Mouse (Mus musculus): ENCODE measurements around the gene Lsm7. TPM values are rescaled to one million over a fixed set of nuclear protein-coding genes. Genes with fewer than 3 reads are reported as not detected.

Gene Lsm7
- total RNA-seq, 1 experiment from 2014 or later = 80.7 TPM

DNA sequence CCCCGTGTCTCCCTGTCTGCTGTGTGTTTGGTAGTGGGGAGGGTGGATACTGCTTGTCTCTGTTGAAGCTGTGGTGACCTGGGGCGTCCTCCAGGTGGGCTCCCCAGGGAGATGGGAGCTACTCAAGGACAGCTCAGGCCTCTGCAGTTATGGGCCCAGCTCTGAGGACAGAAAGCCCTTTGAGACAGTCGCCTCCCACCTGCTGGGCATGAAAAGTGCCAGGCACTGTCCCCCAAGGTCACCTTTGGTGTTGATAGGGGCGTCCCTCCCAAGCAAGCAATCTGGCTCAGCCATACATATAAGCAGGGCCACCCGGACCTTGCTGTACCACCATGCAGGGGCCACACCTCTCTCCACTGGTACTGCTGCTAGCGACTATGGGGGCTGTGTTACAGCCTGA is 50.1 kb downstream of the Lsm7 start, which contains the start of gene Amh:
Gene Amh, plus strand, starts transcription at position 328 of the 400 bp plus-strand sequence.
- ATAC-seq (replicated peaks; ENCODE audit: insufficient number of reproducible peaks, low FRiP score, low TSS enrichment, poor library complexity, severe bottlenecking) = no peak

GRCm38 (mm10) chr10:80804340-80804739 is 50.7 kb downstream of the Lsm7 start:
- ATAC-seq (replicated peaks; ENCODE audit: insufficient number of reproducible peaks, low FRiP score, low TSS enrichment, poor library complexity, severe bottlenecking) = no peak

DNA sequence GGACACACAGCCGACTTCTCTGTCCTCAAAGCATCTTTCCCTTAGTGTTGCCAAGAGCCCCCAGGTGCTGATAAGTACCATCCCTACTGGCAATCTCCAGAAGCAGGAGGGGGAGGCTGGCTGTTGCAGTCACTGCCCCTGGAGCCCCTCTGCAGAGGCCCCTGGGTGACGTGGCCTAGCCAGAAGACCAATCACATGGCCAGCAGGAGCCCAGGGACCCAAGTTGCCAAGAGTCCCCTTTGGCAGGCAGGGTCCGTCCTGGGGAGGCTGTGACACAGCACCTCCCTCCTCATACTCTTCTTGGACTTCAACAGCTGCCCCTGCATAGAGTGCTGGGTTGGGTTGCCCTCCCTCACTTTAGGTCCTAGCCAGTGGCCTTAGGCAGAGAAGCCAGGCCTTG is 52.0 kb downstream of the Lsm7 start:
- no peak for ATAC-seq (replicated peaks; ENCODE audit: insufficient number of reproducible peaks, low FRiP score, low TSS enrichment, poor library complexity, severe bottlenecking)

Other genes with a start within 250 kb of the Lsm7 start
- gene Gm49322, start 249.2 kb downstream of the Lsm7 start, total RNA-seq (2017) = 0.78 to 1.0 TPM in 2 of 3 replicates, not detected in the other
- gene Csnk1g2, start 232.4 kb downstream of the Lsm7 start, total RNA-seq (2017) = 174 to 193 TPM (median 192 TPM) in 3 replicates
- gene Btbd2, start 198.1 kb downstream of the Lsm7 start, total RNA-seq (2017) = 14.6 to 23.9 TPM (median 23.1 TPM) in 3 replicates
- gene Mknk2, start 177.1 kb downstream of the Lsm7 start, total RNA-seq (2017) = 56.7 to 115 TPM (median 94.0 TPM) in 3 replicates
- 57.4 to 129 TPM (median 87.2 TPM) in 3 replicates for gene Mob3a, start 153.2 kb downstream of the Lsm7 start, total RNA-seq (2017)
- gene Izumo4, start 153.0 kb downstream of the Lsm7 start, total RNA-seq (2017) = 10.6 to 17.9 TPM (median 17.1 TPM) in 3 replicates
- 65.5 to 110 TPM (median 103 TPM) in 3 replicates for gene Ap3d1, start 112.9 kb downstream of the Lsm7 start, total RNA-seq (2017)
- 5.2 to 17.7 TPM (median 6.3 TPM) in 3 replicates for gene Dot1l, start 100.0 kb downstream of the Lsm7 start, total RNA-seq (2017)
- gene Sf3a2, start 57.0 kb downstream of the Lsm7 start, total RNA-seq (2017) = 9.4 to 23.3 TPM (median 10.7 TPM) in 3 replicates
- 29.4 to 59.3 TPM (median 41.3 TPM) in 3 replicates for gene Plekhj1, start 56.6 kb downstream of the Lsm7 start, total RNA-seq (2017)
- not detected in 3 replicates for gene Amh, start 50.0 kb downstream of the Lsm7 start, total RNA-seq (2017)
- gene Jsrp1, start 41.7 kb downstream of the Lsm7 start, total RNA-seq (2017) = not detected in 3 replicates
- 242 to 281 TPM (median 259 TPM) in 3 replicates for gene Oaz1, start 28.6 kb downstream of the Lsm7 start, total RNA-seq (2017)
- gene Lingo3, start 11.2 kb downstream of the Lsm7 start, total RNA-seq (2017) = not detected in 3 replicates
- 8.1 to 18.2 TPM (median 8.2 TPM) in 3 replicates for gene Sppl2b, start 66 bp upstream of the Lsm7 start, total RNA-seq (2017)
- not detected in 3 replicates for gene Tmprss9, start 16.6 kb upstream of the Lsm7 start, total RNA-seq (2017)
- 14.6 to 43.9 TPM (median 30.8 TPM) in 3 replicates for gene Timm13, start 45.8 kb upstream of the Lsm7 start, total RNA-seq (2017)
- 2.3 to 8.5 TPM (median 3.8 TPM) in 3 replicates for gene Lmnb2, start 63.0 kb upstream of the Lsm7 start, total RNA-seq (2017)
- gene Gadd45b, start 74.9 kb upstream of the Lsm7 start, total RNA-seq (2017) = 18.9 to 25.8 TPM (median 22.5 TPM) in 3 replicates
- gene Gng7, start 159.7 kb upstream of the Lsm7 start, total RNA-seq (2017) = 0.10 TPM in 1 of 3 replicates, not detected in the others
- gene Diras1, start 170.5 kb upstream of the Lsm7 start, total RNA-seq (2017) = 0.38 TPM in 1 of 3 replicates, not detected in the others
- 4.5 to 9.9 TPM (median 7.3 TPM) in 3 replicates for gene Slc39a3, start 182.2 kb upstream of the Lsm7 start, total RNA-seq (2017)
- gene Sgta, start 205.0 kb upstream of the Lsm7 start, total RNA-seq (2017) = 27.8 to 50.9 TPM (median 31.5 TPM) in 3 replicates
- gene Thop1, start 214.8 kb upstream of the Lsm7 start, total RNA-seq (2017) = 2.5 to 3.6 TPM (median 2.8 TPM) in 3 replicates
- gene Creb3l3, start 243.7 kb upstream of the Lsm7 start, total RNA-seq (2017) = 0.39 TPM in 1 of 3 replicates, not detected in the others

Data from monocyte, adult 5-6 weeks (primary cell).